Mouse (Mus musculus) midbrain, embryonic 16.5 days (tissue): ENCODE results near the gene Bricd5. TPM values are rescaled to one million over a fixed set of nuclear protein-coding genes. Genes with fewer than 3 reads are reported as not detected.

Experiments used
- polyA plus RNA-seq: library from polyadenylated mRNA; unstranded; fragments of >200 nt; fragmentation: Nextera tagmentation; extraction: Ambion mirVana; gene quantifications from 2 replicates; pipeline ENCODE4 v1.2.1, GENCODE M21; 2015

Gene Bricd5
- polyA plus RNA-seq, 1 experiment from 2014 or later = 0.40 TPM

Other genes with a start within 250 kb of the Bricd5 start
- gene Ccnf, start 222.4 kb upstream of the Bricd5 start, polyA plus RNA-seq = 12.7 and 12.9 TPM in 2 replicates
- 0.55 and 0.83 TPM in 2 replicates for gene Abca17, start 122.8 kb upstream of the Bricd5 start, polyA plus RNA-seq
- gene Abca3, start 121.9 kb upstream of the Bricd5 start, polyA plus RNA-seq = 35.0 and 37.6 TPM in 2 replicates
- 357 and 365 TPM in 2 replicates for gene Rnps1, start 59.3 kb upstream of the Bricd5 start, polyA plus RNA-seq
- 34.2 and 34.4 TPM in 2 replicates for gene Eci1, start 47.2 kb upstream of the Bricd5 start, polyA plus RNA-seq
- gene Dnase1l2, start 30.8 kb upstream of the Bricd5 start, polyA plus RNA-seq = 7.9 and 9.9 TPM in 2 replicates
- 46.4 and 50.2 TPM in 2 replicates for gene E4f1, start 3.6 kb upstream of the Bricd5 start, polyA plus RNA-seq
- gene Pgp, start 3.5 kb upstream of the Bricd5 start, polyA plus RNA-seq = 64.2 and 70.2 TPM in 2 replicates
- gene Mlst8, start 5.2 kb downstream of the Bricd5 start, polyA plus RNA-seq = 36.5 and 37.2 TPM in 2 replicates
- gene Caskin1, start 14.7 kb downstream of the Bricd5 start, polyA plus RNA-seq = 43.6 and 45.7 TPM in 2 replicates
- 103 and 104 TPM in 2 replicates for gene Traf7, start 54.1 kb downstream of the Bricd5 start, polyA plus RNA-seq
- 9.1 and 14.7 TPM in 2 replicates for gene Rab26, start 60.3 kb downstream of the Bricd5 start, polyA plus RNA-seq
- gene Pkd1, start 76.0 kb downstream of the Bricd5 start, polyA plus RNA-seq = 20.1 and 22.4 TPM in 2 replicates
- 72.4 and 85.0 TPM in 2 replicates for gene Tsc2, start 158.7 kb downstream of the Bricd5 start, polyA plus RNA-seq
- gene Nthl1, start 158.8 kb downstream of the Bricd5 start, polyA plus RNA-seq = 9.8 and 10.0 TPM in 2 replicates
- gene Slc9a3r2, start 176.4 kb downstream of the Bricd5 start, polyA plus RNA-seq = 43.3 and 43.7 TPM in 2 replicates
- 0.36 and 0.90 TPM in 2 replicates for gene Npw, start 184.6 kb downstream of the Bricd5 start, polyA plus RNA-seq
- gene Zfp598, start 195.8 kb downstream of the Bricd5 start, polyA plus RNA-seq = 19.7 and 20.3 TPM in 2 replicates
- gene Syngr3, start 216.1 kb downstream of the Bricd5 start, polyA plus RNA-seq = 266 and 303 TPM in 2 replicates
- gene Gfer, start 222.3 kb downstream of the Bricd5 start, polyA plus RNA-seq = 33.7 and 40.8 TPM in 2 replicates
- 1.9 and 2.2 TPM in 2 replicates for gene Noxo1, start 222.3 kb downstream of the Bricd5 start, polyA plus RNA-seq
- 61.8 and 69.2 TPM in 2 replicates for gene Tbl3, start 233.8 kb downstream of the Bricd5 start, polyA plus RNA-seq
- 0.28 TPM in 1 of 2 replicates, not detected in the other for gene Rnf151, start 244.2 kb downstream of the Bricd5 start, polyA plus RNA-seq
- gene Rps2, start 244.2 kb downstream of the Bricd5 start, polyA plus RNA-seq = 657 and 682 TPM in 2 replicates